Mouse (Mus musculus): ENCODE data around the gene Mmd2. TPM values are rescaled to one million over a fixed set of nuclear protein-coding genes. Genes with fewer than 3 reads are reported as not detected.
A peak's percentile ranks its signal among the peaks of the same experiment; 100 is the strongest.

The Mmd2 gene
- total RNA-seq (2015) (not detected in 2 replicates), total RNA-seq (2017) (not detected in 2 replicates)

GRCm38 (mm10) chr5:142608259-142608988, at the start of gene Mmd2:
TSS of gene Mmd2 (minus strand) at chr5:142608800.
- no peak for ATAC-seq (ENCODE audit: poor library complexity, severe bottlenecking)

GRCm38 (mm10) chr5:142652266-142652665, 43.7 kb upstream of the Mmd2 start:
- ATAC-seq (ENCODE audit: poor library complexity, severe bottlenecking) = no peak

GRCm38 (mm10) chr5:142650794-142651497, 42.3 kb upstream of the Mmd2 start:
- peak; percentile 30; the same call in 1 of the 2 replicates for ATAC-seq (ENCODE audit: poor library complexity, severe bottlenecking)

- ATAC-seq (ENCODE audit: poor library complexity, severe bottlenecking) = no peak
Observed at GRCm38 (mm10) chr5:142650390-142650789, 41.8 kb upstream of the Mmd2 start.

- no peak for ATAC-seq (ENCODE audit: poor library complexity, severe bottlenecking)
Observed at GRCm38 (mm10) chr5:142649460-142650050, 41.0 kb upstream of the Mmd2 start.

- ATAC-seq (ENCODE audit: poor library complexity, severe bottlenecking) = no peak
Observed at GRCm38 (mm10) chr5:142648162-142648561, 39.6 kb upstream of the Mmd2 start.

- ATAC-seq (ENCODE audit: poor library complexity, severe bottlenecking) = no peak
Observed at GRCm38 (mm10) chr5:142641331-142642051, 32.9 kb upstream of the Mmd2 start.

- no peak for ATAC-seq (ENCODE audit: poor library complexity, severe bottlenecking)
Observed at GRCm38 (mm10) chr5:142640088-142640487, 31.5 kb upstream of the Mmd2 start.

- ATAC-seq (ENCODE audit: poor library complexity, severe bottlenecking) = peak; percentile 56
Observed at GRCm38 (mm10) chr5:142637823-142638222, 29.2 kb upstream of the Mmd2 start.

- ATAC-seq (ENCODE audit: poor library complexity, severe bottlenecking) = peak; percentile 36; the same call in 1 of the 2 replicates
Observed at GRCm38 (mm10) chr5:142630224-142630623, 21.6 kb upstream of the Mmd2 start.

GRCm38 (mm10) chr5:142629663-142630025, 21.0 kb upstream of the Mmd2 start:
- ATAC-seq (ENCODE audit: poor library complexity, severe bottlenecking) = no peak

- peak; percentile 94 for ATAC-seq (ENCODE audit: poor library complexity, severe bottlenecking)
Observed at GRCm38 (mm10) chr5:142628726-142629662, 20.4 kb upstream of the Mmd2 start.

- no peak for ATAC-seq (ENCODE audit: poor library complexity, severe bottlenecking)
Observed at GRCm38 (mm10) chr5:142627398-142627797, 18.8 kb upstream of the Mmd2 start, which contains the start of gene Wipi2. TSS of gene Wipi2 (plus strand) at chr5:142627698.

- ATAC-seq (ENCODE audit: poor library complexity, severe bottlenecking) = no peak
Observed at GRCm38 (mm10) chr5:142623080-142623479, 14.5 kb upstream of the Mmd2 start.

- no peak for ATAC-seq (ENCODE audit: poor library complexity, severe bottlenecking)
Observed at GRCm38 (mm10) chr5:142622134-142622533, 13.5 kb upstream of the Mmd2 start.

GRCm38 (mm10) chr5:142621421-142621820, 12.8 kb upstream of the Mmd2 start:
- ATAC-seq (ENCODE audit: poor library complexity, severe bottlenecking) = no peak

GRCm38 (mm10) chr5:142619866-142620265, 11.3 kb upstream of the Mmd2 start:
- no peak for ATAC-seq (ENCODE audit: poor library complexity, severe bottlenecking)

GRCm38 (mm10) chr5:142616326-142616725, 7.7 kb upstream of the Mmd2 start:
- ATAC-seq (ENCODE audit: poor library complexity, severe bottlenecking) = no peak

- ATAC-seq (ENCODE audit: poor library complexity, severe bottlenecking) = no peak
Observed at GRCm38 (mm10) chr5:142615638-142616037, 7.0 kb upstream of the Mmd2 start.

GRCm38 (mm10) chr5:142614513-142614912, 5.9 kb upstream of the Mmd2 start:
- ATAC-seq (ENCODE audit: poor library complexity, severe bottlenecking) = no peak
